Mouse (Mus musculus): Measurements from ENCODE around the gene Mnat1. TPM values are rescaled to one million over a fixed set of nuclear protein-coding genes. Genes with fewer than 3 reads are reported as not detected.
"Not testable (repeated sequence)": the region's sequence is repeated elsewhere in the genome, so short reads cannot be mapped to it uniquely, and the experiment has no call there.

Gene Mnat1
- total RNA-seq (2014; rRNA removed) = 14.8 and 16.1 TPM in 2 replicates
- 16.3 and 18.6 TPM in 2 replicates for polyA plus RNA-seq (2015; fragmentation: Nextera tagmentation; extraction: Ambion mirVana)

- Histone ChIP-seq H3K9ac (peak within 1 kb of the TSS; percentile 72), H3K27ac (ENCODE audit: low read depth, low read length) (no peak within 1 kb of the TSS), H3K36me3 (ENCODE audit: insufficient read depth) (no peaks in the 10 kb centered on the region), H3K9me3 (ENCODE audit: low read length) (no peaks in the 10 kb centered on the region), H3K4me2 (ENCODE audit: low read depth) (peak within 1 kb of the TSS; percentile 54), H3K4me3 (ENCODE audit: low read depth, low read length) (peak within 1 kb of the TSS; percentile 62), H3K27me3 (ENCODE audit: insufficient read depth, low read length) (no peaks in the 10 kb centered on the region), H3K4me1 (ENCODE audit: insufficient read depth) (peaks cover 5% of the 10 kb centered on the region; the same call in 1 of the 2 replicates)
- 1% methylated on average over 23 of the region's 23 CpGs for whole genome bisulfite sequencing
- DNase-seq (peak; percentile 89), ATAC-seq (peak; percentile 88)
- TF ChIP-seq CTCF (IDR thresholded peaks at IDR 0.05; ENCODE audit: low read depth) = no peak
Measured at GRCm38 (mm10) chr12:73123093-73124041, at the start of gene Mnat1. Gene Mnat1 (plus strand): TSS chr12:73123717.

DNA sequence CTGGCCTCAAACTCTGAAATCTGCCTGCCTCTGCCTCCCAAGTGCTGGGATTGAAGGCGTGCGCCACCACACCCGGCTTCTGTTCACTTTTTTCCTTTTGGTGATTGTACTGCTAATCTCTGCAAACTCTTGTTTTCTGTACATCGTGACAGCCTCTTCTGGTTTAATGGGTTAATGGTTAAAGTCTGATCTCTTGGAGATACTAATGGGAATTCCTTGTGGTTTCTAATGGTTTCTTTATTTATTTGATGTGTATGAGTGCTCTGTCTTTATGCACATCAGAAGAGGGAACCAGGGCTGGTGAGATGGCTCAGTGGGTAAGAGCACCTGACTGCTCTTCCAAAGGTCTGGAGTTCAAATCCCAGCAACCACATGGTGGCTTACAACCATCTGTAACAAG lies 41.7 kb upstream of the Mnat1 start:
- 91% methylated on average over 4 of the region's 4 CpGs for WGBS
- H3K27ac ChIP-seq (ENCODE audit: low read depth, low read length); H3K27me3 ChIP-seq (ENCODE audit: insufficient read depth, low read length); H3K4me2 ChIP-seq (ENCODE audit: low read depth); H3K9ac ChIP-seq; DNase-seq; H3K9me3 ChIP-seq (ENCODE audit: low read length); H3K4me3 ChIP-seq (ENCODE audit: low read depth, low read length); ATAC-seq; H3K4me1 ChIP-seq (ENCODE audit: insufficient read depth); H3K36me3 ChIP-seq (ENCODE audit: insufficient read depth): not testable (repeated sequence)

GRCm38 (mm10) chr12:73083773-73084172 lies 39.7 kb upstream of the Mnat1 start:
- Histone ChIP-seq H3K9me3 (ENCODE audit: low read length) (no peaks in the 10 kb centered on the region), H3K9ac (no peak overlapping the region), H3K36me3 (ENCODE audit: insufficient read depth) (no peaks in the 10 kb centered on the region), H3K27me3 (ENCODE audit: insufficient read depth, low read length) (no peaks in the 10 kb centered on the region), H3K4me3 (ENCODE audit: low read depth, low read length) (no peak overlapping the region), H3K27ac (ENCODE audit: low read depth, low read length) (no peak overlapping the region), H3K4me1 (ENCODE audit: insufficient read depth) (no peaks in the 10 kb centered on the region), H3K4me2 (ENCODE audit: low read depth) (no peak overlapping the region)
- DNase-seq (no peak), ATAC-seq (no peak)
- TF ChIP-seq CTCF (IDR thresholded peaks at IDR 0.05; ENCODE audit: low read depth) = no peak
- WGBS = 88% methylated on average over 4 of the region's 4 CpGs

DNA sequence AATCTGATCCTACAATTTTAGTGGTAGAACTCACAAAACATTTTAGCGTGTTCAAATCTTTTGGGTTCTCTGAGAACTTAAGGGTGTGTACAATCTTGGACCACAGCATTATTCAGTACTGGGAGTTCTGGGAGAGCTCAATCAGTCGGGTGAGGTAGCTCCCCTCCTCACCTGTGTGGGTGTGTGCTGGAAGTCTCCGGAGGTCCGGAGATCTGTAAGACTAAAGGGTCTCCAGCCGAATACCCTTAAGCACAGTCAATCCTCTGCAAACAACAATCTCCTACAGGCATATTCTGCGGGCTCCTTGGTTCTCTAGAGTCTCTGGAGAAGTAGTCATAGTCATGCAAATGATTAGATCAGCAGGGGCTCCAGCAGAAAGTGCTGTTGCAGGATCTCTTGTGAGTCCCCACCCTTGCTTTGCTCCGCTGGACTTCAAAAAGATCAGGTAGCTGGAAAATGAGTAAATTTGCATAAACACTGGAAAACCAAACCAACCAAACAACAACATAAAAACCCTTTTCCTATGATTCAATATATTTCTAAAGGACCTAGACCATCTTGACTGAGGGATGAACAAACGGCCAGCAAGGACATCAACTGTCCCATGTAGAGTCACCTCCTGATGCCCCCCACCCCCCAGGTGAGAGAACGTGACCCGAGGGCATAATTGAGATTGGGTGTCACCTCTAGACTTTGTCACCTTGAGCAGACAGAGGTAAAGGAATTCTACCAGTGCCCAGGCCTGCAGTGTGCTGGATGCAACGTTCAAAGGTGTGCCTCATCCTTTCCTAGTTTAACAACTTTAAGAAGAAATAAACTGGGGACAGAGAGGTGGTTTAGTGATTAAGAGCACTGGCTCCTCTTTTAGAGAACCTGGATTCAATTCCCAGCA lies 37.5 kb upstream of the Mnat1 start:
- Histone ChIP-seq H3K27me3 (ENCODE audit: insufficient read depth, low read length) (no peaks in the 10 kb centered on the region), H3K27ac (ENCODE audit: low read depth, low read length) (no peak overlapping the region), H3K4me3 (ENCODE audit: low read depth, low read length) (no peak overlapping the region), H3K9ac (no peak overlapping the region), H3K36me3 (ENCODE audit: insufficient read depth) (no peaks in the 10 kb centered on the region), H3K9me3 (ENCODE audit: low read length) (no peaks in the 10 kb centered on the region), H3K4me2 (ENCODE audit: low read depth) (no peak overlapping the region), H3K4me1 (ENCODE audit: insufficient read depth) (no peaks in the 10 kb centered on the region)
- no peak for DNase-seq
- WGBS = 22% methylated on average over 11 of the region's 11 CpGs
- ATAC-seq = no peak
- TF ChIP-seq CTCF (IDR thresholded peaks at IDR 0.05; ENCODE audit: low read depth) = no peak

- WGBS = 92% methylated on average over 7 of the region's 7 CpGs
- Histone ChIP-seq H3K9ac (no peak overlapping the region), H3K4me2 (ENCODE audit: low read depth) (no peak overlapping the region), H3K4me3 (ENCODE audit: low read depth, low read length) (no peak overlapping the region), H3K36me3 (ENCODE audit: insufficient read depth) (no peaks in the 10 kb centered on the region), H3K27me3 (ENCODE audit: insufficient read depth, low read length) (no peaks in the 10 kb centered on the region), H3K4me1 (ENCODE audit: insufficient read depth) (no peaks in the 10 kb centered on the region), H3K9me3 (ENCODE audit: low read length) (no peaks in the 10 kb centered on the region), H3K27ac (ENCODE audit: low read depth, low read length) (no peak overlapping the region)
- DNase-seq (no peak), ATAC-seq (no peak)
- no peak for TF ChIP-seq CTCF (IDR thresholded peaks at IDR 0.05; ENCODE audit: low read depth)
Measured at GRCm38 (mm10) chr12:73087086-73087485, 36.4 kb upstream of the Mnat1 start.

GRCm38 (mm10) chr12:73088500-73088899 lies 35.0 kb upstream of the Mnat1 start:
- ATAC-seq = no peak

More at GRCm38 (mm10) chr12:73088500-73088899, 35.0 kb upstream of the Mnat1 start:
- no peak overlapping the region for H3K4me3 ChIP-seq (ENCODE audit: low read depth, low read length)
- no peaks in the 10 kb centered on the region for H3K27me3 ChIP-seq (ENCODE audit: insufficient read depth, low read length)
- no peak overlapping the region for H3K9ac ChIP-seq
- no peaks in the 10 kb centered on the region for H3K9me3 ChIP-seq (ENCODE audit: low read length)
- DNase-seq = no peak
- H3K36me3 ChIP-seq (ENCODE audit: insufficient read depth) = no peaks in the 10 kb centered on the region
- no peak for TF ChIP-seq CTCF (IDR thresholded peaks at IDR 0.05; ENCODE audit: low read depth)
- no peak overlapping the region for H3K27ac ChIP-seq (ENCODE audit: low read depth, low read length)
- WGBS = 74% methylated on average over 5 of the region's 5 CpGs
- no peak overlapping the region for H3K4me2 ChIP-seq (ENCODE audit: low read depth)
- H3K4me1 ChIP-seq (ENCODE audit: insufficient read depth) = no peaks in the 10 kb centered on the region

Measured in forebrain, postnatal 0 days (tissue).